Mouse (Mus musculus) cortical plate, adult 2 months (tissue): ENCODE data around the gene Ski. TPM values are rescaled to one million over a fixed set of nuclear protein-coding genes. Genes with fewer than 3 reads are reported as not detected.

Experiments
- H3K27ac ChIP-seq: fragments of 200-500 bp; 2 replicates; pipeline ENCODE4 v1.5.1; 2012; ENCODE audit warnings: low read length, control low read depth, inconsistent platforms; ENCODE audit not compliant: insufficient read depth
- H3K4me1 ChIP-seq: fragments of 200-500 bp; 2 replicates; pipeline ENCODE4 v1.6.1; 2011; ENCODE audit warnings: low read length; ENCODE audit not compliant: control insufficient read depth, insufficient read depth
- H3K4me3 ChIP-seq: fragments of 200-500 bp; 2 replicates; pipeline ENCODE4 v1.5.1; 2011; ENCODE audit warnings: mild to moderate bottlenecking, low read length, control low read depth; ENCODE audit not compliant: insufficient read depth
- CTCF ChIP-seq: fragments of 200-500 bp; IDR thresholded peaks from 2 replicates; pipeline ENCODE4 v1.5.1; 2011; ENCODE audit warnings: mild to moderate bottlenecking, control low read depth, low read length; ENCODE audit not compliant: insufficient read depth; ENCODE audit errors: extremely low read depth
- POLR2A ChIP-seq: fragments of 200-500 bp; IDR thresholded peaks from 2 replicates; pipeline ENCODE4 v1.6.1; 2011; ENCODE audit warnings: mild to moderate bottlenecking, low read length, control low read depth; ENCODE audit not compliant: insufficient read depth; ENCODE audit errors: extremely low read depth
- polyA plus RNA-seq: library from polyadenylated mRNA; depleted of rRNA; stranded (reverse); fragments of >200 nt; gene quantifications from 2 replicates; pipeline ENCODE4 v1.2.3, GENCODE M21; 2012

Ski gene
- polyA plus RNA-seq, 1 experiment = 70.3 TPM

DNA sequence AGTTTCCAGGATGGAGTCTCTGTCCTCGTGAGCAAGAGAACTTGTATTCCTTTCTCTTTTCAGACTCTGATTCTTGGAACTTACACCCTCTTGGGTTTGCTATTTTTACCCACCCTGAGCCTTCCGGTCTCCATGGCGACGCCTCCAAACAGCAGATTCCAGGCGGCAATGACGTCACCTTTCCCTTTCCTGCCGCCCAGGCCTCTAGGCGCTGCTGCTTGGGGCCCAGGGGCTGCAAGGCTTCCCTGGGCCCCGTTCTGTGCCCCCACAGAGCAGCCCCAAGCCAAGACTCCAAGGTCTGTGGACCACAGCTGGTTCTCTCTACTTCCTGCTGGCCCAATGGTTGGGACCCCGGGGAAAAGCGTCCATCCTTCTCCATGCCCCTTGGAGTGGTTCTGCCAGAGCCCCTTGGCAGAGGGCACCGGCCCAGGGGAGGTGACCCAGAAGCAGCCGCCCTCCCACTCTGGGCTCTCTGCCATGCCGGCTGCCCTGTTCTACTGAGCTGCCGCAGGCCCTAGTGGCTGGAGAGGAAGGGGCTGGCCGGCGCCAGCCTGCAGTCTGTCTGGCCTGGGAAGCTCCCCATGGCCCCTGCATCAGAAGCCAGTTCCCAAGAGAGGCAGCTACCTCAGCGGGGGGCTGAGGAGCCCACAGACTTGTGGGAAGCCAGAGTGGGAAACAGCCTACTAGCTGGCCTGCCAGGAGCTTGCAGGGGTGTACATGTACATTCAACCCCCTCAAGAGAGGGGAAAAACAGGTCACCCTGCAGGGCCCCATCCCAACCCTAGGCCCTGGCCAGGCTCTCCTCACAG is 13.1 kb upstream of the Ski start:
- TF ChIP-seq POLR2A = no peak
- peaks cover 21% of the 10 kb centered on the region for H3K4me1 ChIP-seq
- H3K27ac ChIP-seq = peak overlapping the region; percentile 99
- H3K4me3 ChIP-seq = no peak overlapping the region

DNA sequence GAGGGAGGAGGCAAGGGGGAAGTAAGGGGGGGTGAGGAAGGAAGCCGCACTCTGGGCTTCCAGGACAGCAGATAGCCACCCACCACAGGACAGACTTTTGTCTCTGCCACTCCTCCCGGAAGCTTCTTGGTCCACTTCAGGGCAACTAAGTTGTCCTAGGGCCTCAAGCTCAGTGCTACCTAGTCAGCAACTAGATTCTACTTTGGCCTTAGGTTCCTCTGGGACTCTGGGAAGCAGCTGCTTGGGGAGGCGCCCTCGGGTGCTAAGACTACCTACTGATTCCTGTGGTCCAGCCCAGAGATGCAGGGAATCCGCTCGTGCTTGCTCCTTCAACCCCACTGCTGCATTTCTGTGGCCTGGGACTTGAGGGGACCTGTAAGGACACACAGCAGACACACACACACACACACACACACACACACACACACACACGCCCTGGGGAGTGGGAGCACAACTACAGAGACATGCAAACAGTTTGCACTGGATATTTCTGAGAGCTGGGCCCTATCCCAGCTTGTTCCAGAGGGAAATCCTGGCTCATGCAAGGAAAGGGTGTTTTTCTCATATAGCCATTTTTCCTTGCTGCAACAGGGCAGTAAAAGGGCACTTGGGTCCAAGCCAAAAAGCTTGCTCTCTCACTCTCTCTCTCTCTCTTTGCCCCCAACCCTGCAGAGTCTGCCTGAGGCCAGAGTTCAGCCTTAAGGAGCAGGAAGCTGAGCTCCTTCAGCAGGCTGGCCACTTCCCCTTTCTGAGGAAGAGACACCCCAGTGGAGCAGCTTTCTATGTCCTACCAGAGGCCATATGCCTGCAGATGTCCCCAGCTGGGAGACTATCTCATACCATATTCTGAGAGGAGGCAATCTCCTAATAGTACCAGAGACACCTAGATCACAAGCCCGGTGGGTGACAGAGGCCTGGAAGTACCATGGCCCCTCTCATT is 12.2 kb upstream of the Ski start:
- Histone ChIP-seq H3K27ac (peak overlapping the region; percentile 99), H3K4me3 (no peak overlapping the region), H3K4me1 (peaks cover 21% of the 10 kb centered on the region)
- no peak for TF ChIP-seq POLR2A
- no peak for TF ChIP-seq CTCF

DNA sequence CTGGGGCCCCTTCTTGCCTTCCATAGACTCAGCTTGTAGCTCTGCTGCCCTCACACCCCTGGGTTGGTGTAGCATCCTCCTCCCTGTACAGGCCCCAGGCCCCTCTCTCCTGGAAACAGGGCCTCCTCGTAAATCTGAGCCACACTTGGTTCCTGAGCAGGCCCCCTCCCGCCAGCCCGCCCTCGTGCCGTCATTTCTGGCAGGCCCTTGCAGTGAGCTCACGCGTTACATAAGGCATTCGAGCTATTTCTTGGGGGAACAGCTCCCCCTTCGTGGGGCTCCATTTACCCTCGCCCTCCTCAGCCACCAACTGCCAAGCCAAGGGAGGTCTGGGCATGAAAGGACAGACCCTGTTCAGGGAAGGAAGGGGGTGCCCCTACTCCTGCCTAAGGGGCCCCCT is 11.5 kb upstream of the Ski start:
- Histone ChIP-seq H3K4me3 (no peak overlapping the region), H3K4me1 (peaks cover 21% of the 10 kb centered on the region), H3K27ac (peak overlapping the region; percentile 99)
- no peak for TF ChIP-seq CTCF
- TF ChIP-seq POLR2A = peak; percentile 47; the same call in 1 of the 2 replicates

GRCm38 (mm10) chr4:155228461-155228860 is 6.1 kb upstream of the Ski start:
- Histone ChIP-seq H3K4me1 (peaks cover 8% of the 10 kb centered on the region), H3K4me3 (no peak overlapping the region), H3K27ac (no peak overlapping the region)
- no peak for TF ChIP-seq POLR2A
- TF ChIP-seq CTCF = no peak

- Histone ChIP-seq H3K4me1 (peaks cover 4% of the 10 kb centered on the region; the same call in 1 of the 2 replicates), H3K4me3 (no peak overlapping the region), H3K27ac (no peak overlapping the region)
- TF ChIP-seq POLR2A = no peak
- TF ChIP-seq CTCF = no peak
These were observed 5.6 kb upstream of the Ski start for GRCm38 (mm10) chr4:155227986-155228385.

GRCm38 (mm10) chr4:155225918-155226317 is 3.5 kb upstream of the Ski start:
- TF ChIP-seq POLR2A = no peak
- no peak for TF ChIP-seq CTCF

DNA sequence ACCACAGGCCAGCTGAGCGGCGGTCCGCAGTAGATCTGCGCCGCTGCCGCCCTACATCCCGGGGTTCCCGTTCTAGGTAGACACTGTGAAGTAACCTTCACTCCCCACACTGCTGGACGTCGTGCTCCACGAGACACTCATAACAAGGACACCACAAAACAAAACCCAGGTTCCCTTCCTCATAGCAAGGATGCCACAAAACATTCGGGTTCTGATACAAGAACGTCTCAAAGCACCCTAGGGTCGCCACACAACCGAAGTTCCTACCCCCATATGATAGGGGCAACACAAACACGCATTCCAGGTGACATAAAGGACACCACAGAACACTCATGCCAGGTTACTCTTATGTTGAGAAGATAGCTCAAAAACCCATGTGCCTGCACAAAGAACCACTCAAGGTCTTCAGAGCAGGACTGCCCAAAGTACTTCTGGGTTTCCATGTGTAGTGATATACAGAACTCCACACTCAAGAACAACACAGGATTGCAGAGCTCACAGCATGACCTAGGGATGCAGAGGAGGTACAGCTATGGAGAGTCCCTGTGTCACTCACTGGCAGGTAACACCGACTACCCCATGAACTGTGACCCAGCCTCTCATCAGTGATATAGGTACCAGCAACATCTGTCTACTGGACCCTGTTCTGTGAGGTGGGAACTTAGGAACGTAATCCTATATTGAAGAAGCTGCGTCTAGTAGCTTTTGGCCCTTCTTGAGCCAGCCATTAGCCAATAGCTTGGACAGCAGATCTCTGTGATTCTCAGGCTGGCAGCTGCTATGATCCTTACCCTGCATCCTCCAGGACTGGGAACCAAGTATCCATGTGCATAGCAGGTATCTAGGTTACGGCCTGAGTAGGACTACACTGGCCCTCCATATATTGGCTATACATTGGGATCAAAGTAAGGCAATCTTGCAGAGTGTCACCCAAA is 1.5 kb upstream of the Ski start:
- TF ChIP-seq POLR2A (no peak), CTCF (no peak)
- Histone ChIP-seq H3K4me3 (peak overlapping the region; percentile 49), H3K27ac (peak overlapping the region; percentile 99), H3K4me1 (peaks cover 11% of the 10 kb centered on the region; the same call in 1 of the 2 replicates)

More at GRCm38 (mm10) chr4:155225918-155226317, 3.5 kb upstream of the Ski start:
- Histone ChIP-seq H3K27ac (no peak overlapping the region), H3K4me3 (no peak overlapping the region), H3K4me1 (peaks cover 4% of the 10 kb centered on the region; the same call in 1 of the 2 replicates)

- TF ChIP-seq POLR2A (peak; percentile 64; the same call in 1 of the 2 replicates), CTCF (no peak)
- Histone ChIP-seq H3K4me3 (peak overlapping the region; percentile 49), H3K27ac (peak overlapping the region; percentile 99), H3K4me1 (peaks cover 14% of the 10 kb centered on the region; the same call in 1 of the 2 replicates)
These were observed 625 bp upstream of the Ski start for GRCm38 (mm10) chr4:155222841-155223593.
